Mouse (Mus musculus): Measurements from ENCODE around the gene Sall2.

DNA sequence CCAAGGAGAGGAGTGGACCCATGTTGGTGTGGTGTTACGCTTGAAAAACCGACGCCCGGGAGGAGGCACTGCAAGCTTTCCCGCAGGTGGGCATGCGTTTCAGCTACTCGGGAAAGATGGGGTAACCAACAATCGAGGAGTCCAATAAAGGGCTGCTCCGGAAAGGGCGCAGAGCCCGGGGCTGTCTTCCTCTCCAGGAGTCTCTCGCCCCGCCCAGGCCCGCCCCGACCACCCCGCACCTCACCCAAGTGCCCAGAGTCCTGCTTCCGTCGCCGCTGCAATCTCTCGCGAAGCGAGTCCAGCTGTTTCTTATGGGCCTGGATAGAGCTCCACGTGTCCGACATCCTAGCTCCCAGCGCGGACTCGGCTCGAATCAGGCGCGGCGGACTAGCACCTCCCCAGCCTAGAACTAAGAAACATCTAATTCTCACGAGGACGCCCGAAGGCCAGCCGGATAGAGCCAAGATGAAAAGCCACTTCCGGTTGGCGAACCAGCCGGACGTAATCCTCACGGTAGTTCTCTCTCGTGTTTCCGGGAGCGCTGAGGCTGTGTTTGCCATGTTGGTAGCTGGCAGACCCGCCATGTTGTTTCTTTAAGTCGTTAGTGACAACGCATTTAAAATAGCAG is 23.8 kb downstream of the Sall2 start, which contains the start of gene Mettl3:
- TF ChIP-seq CTCF (IDR thresholded peaks at IDR 0.05; ENCODE audit: low read depth, low read length) (no peak), POLR2AphosphoS5 (IDR thresholded peaks at IDR 0.05; ENCODE audit: insufficient replicate concordance, low read depth, low read length) (no peak; the same call in 1 of the 2 replicates), GATA1 (IDR thresholded peaks at IDR 0.05; ENCODE audit: borderline replicate concordance, low read length) (no peak), TAL1 (conservative IDR thresholded peaks at IDR 0.05; ENCODE audit: low read depth, low read length) (no peak), GATA2 (IDR thresholded peaks at IDR 0.05; ENCODE audit: borderline replicate concordance, low read depth, low read length) (no peak)
